Mouse (Mus musculus): ENCODE results near the gene Slc7a6os. TPM values are rescaled to one million over a fixed set of nuclear protein-coding genes. Genes with fewer than 3 reads are reported as not detected.

The Slc7a6os gene
- polyA plus RNA-seq, 1 experiment from 2014 or later, result 29.4 TPM

DNA sequence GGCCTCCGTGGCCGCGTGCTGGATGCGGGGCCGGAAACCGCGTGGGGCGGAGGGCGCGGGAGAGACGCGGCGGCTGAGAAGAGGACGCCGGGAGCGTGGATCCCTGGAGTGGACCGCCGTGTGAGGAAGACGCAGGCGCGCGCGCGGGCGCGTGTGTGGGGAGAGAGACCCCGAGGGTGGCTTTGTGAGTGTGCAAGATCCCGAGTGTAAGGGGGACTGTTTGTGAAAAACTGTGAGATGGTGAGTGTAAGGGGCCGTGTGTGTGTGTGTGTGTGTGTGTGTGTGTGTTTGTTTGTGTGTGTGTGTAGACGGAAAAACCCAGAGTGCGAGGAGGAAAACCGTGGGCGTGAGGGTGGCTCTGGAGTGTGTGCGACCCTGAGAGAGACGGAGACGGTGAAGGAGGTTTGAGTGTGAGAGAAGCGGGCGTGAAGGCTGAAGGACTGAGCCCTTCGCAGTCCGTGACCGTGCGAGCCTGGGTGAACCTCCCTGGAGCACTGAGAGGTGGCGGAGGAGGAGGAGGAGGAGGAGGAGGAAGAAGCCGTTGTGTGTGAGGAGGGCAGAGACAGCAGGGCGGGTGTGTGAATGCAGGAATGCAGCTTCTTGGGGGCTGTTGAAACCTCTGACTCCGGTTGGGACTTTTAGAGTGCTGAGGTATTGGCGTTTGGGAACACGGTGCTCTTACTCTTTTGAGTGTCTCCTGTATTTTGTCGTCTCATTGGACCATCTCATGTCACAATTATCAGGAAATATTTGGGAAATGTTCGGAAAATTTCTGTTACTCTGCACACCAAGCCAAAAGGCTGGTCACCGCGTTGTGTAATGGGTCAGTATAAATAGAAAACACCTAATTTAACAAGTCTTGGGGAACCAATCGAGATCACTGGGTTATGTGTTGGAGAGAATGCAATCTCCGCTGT, 41.5 kb downstream of the Slc7a6os start:
- peaks cover 3% of the 10 kb centered on the region; the same call in 1 of the 2 replicates for H3K36me3 ChIP-seq (ENCODE audit: control insufficient read depth, insufficient read depth, low read length)
- peak overlapping the region; percentile 62 for H3K4me3 ChIP-seq (ENCODE audit: low read depth, low read length)
- H3K9me3 ChIP-seq (ENCODE audit: control insufficient read depth, low read length), result no peaks in the 10 kb centered on the region
- no peaks in the 10 kb centered on the region for H3K27me3 ChIP-seq (replicated peaks; ENCODE audit: control insufficient read depth, insufficient read depth, low read length)
- ATAC-seq (ENCODE audit: low read depth), result peak; percentile 69
- 1% methylated on average over 44 of the region's 54 CpGs for WGBS
- no peaks in the 10 kb centered on the region for H3K4me1 ChIP-seq (ENCODE audit: control insufficient read depth, insufficient read depth, low read length)
- H3K9ac ChIP-seq (ENCODE audit: low read depth, low read length), result peak overlapping the region; percentile 82
- peak overlapping the region; percentile 83 for H3K27ac ChIP-seq (replicated peaks; ENCODE audit: low read depth, low read length)
- DNase-seq (ENCODE audit: low spot score), result peak; percentile 61
- peak overlapping the region; percentile 82 for H3K4me2 ChIP-seq (ENCODE audit: low read depth, low read length)

GRCm38 (mm10) chr8:106168356-106169016, 42.2 kb downstream of the Slc7a6os start, which contains the start of gene Slc7a6:
TSS of gene Slc7a6 (plus strand) at chr8:106168857.
- peak; percentile 89 for ATAC-seq (ENCODE audit: low read depth)
- no peaks in the 10 kb centered on the region for H3K9me3 ChIP-seq (ENCODE audit: control insufficient read depth, low read length)
- H3K4me2 ChIP-seq (ENCODE audit: low read depth, low read length), result peak within 1 kb of the TSS; percentile 82
- peak within 1 kb of the TSS; percentile 82 for H3K9ac ChIP-seq (ENCODE audit: low read depth, low read length)
- H3K27me3 ChIP-seq (replicated peaks; ENCODE audit: control insufficient read depth, insufficient read depth, low read length), result no peaks in the 10 kb centered on the region
- 0% methylated on average over 27 of the region's 59 CpGs for WGBS
- peak; percentile 81 for DNase-seq (ENCODE audit: low spot score)
- peaks cover 11% of the 10 kb centered on the region; the same call in 1 of the 2 replicates for H3K36me3 ChIP-seq (ENCODE audit: control insufficient read depth, insufficient read depth, low read length)
- H3K4me3 ChIP-seq (ENCODE audit: low read depth, low read length), result peak within 1 kb of the TSS; percentile 62
- H3K4me1 ChIP-seq (ENCODE audit: control insufficient read depth, insufficient read depth, low read length), result no peaks in the 10 kb centered on the region
- peak within 1 kb of the TSS; percentile 83 for H3K27ac ChIP-seq (replicated peaks; ENCODE audit: low read depth, low read length)

GRCm38 (mm10) chr8:106165460-106165859, 45.3 kb downstream of the Slc7a6os start:
- Histone ChIP-seq H3K27ac (replicated peaks; ENCODE audit: low read depth, low read length) (no peak overlapping the region), H3K27me3 (replicated peaks; ENCODE audit: control insufficient read depth, insufficient read depth, low read length) (no peaks in the 10 kb centered on the region), H3K4me1 (ENCODE audit: control insufficient read depth, insufficient read depth, low read length) (no peaks in the 10 kb centered on the region), H3K36me3 (ENCODE audit: control insufficient read depth, insufficient read depth, low read length) (peaks cover 37% of the 10 kb centered on the region), H3K9me3 (ENCODE audit: control insufficient read depth, low read length) (no peaks in the 10 kb centered on the region), H3K9ac (ENCODE audit: low read depth, low read length) (no peak overlapping the region), H3K4me2 (ENCODE audit: low read depth, low read length) (no peak overlapping the region), H3K4me3 (ENCODE audit: low read depth, low read length) (no peak overlapping the region)
- 47% methylated on average over 4 of the region's 4 CpGs for WGBS
- DNase-seq (ENCODE audit: low spot score) (peak; percentile 55), ATAC-seq (ENCODE audit: low read depth) (no peak)

DNA sequence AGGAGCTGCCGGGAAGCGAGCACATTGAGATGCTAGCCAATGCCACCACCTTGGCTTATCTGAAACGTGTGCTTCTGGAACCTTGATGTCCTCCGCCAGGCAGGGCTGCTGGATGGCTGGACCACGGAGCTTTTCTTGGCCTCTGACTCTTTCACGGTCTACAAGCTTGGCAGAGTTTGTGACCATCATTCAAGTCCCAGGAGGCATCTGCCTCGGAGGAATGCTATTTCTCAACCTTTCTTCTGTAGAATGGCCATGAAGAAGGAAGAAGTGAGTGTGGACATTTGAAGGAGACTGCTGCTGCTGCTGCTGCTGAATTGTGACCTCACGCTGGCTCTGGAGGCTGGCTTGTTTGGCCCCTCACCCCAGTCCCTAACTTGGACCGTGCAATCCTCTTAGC, 47.5 kb downstream of the Slc7a6os start:
- WGBS, result 89% methylated on average over 9 of the region's 9 CpGs
- Histone ChIP-seq H3K27ac (replicated peaks; ENCODE audit: low read depth, low read length) (no peak overlapping the region), H3K36me3 (ENCODE audit: control insufficient read depth, insufficient read depth, low read length) (peaks cover 42% of the 10 kb centered on the region), H3K4me1 (ENCODE audit: control insufficient read depth, insufficient read depth, low read length) (no peaks in the 10 kb centered on the region), H3K27me3 (replicated peaks; ENCODE audit: control insufficient read depth, insufficient read depth, low read length) (no peaks in the 10 kb centered on the region), H3K4me3 (ENCODE audit: low read depth, low read length) (no peak overlapping the region), H3K9ac (ENCODE audit: low read depth, low read length) (no peak overlapping the region), H3K9me3 (ENCODE audit: control insufficient read depth, low read length) (no peaks in the 10 kb centered on the region), H3K4me2 (ENCODE audit: low read depth, low read length) (no peak overlapping the region)
- DNase-seq (ENCODE audit: low spot score) (no peak), ATAC-seq (ENCODE audit: low read depth) (no peak)

DNA sequence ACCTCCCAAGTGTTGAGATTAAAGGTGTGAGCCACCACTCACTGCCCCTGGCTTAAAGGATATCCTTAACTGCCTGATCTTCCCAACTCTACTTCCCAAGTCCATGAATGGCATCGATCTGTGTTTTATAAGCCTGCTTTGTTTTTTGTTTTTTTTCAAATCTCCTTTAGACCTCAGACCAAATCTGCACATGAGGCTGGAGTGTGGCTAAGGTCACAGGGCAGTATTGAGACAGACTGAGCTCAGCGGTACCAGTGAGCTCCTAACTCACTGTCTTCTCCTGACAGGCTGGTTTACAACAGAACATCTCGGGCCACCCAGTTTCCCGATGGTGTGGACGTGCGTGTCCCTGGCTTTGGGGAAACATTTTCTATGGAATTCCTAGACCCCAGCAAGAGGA, 50.9 kb downstream of the Slc7a6os start:
- H3K9ac ChIP-seq (ENCODE audit: low read depth, low read length), result no peak overlapping the region
- no peaks in the 10 kb centered on the region for H3K27me3 ChIP-seq (replicated peaks; ENCODE audit: control insufficient read depth, insufficient read depth, low read length)
- H3K9me3 ChIP-seq (ENCODE audit: control insufficient read depth, low read length), result no peaks in the 10 kb centered on the region
- no peak for ATAC-seq (ENCODE audit: low read depth)
- no peaks in the 10 kb centered on the region for H3K4me1 ChIP-seq (ENCODE audit: control insufficient read depth, insufficient read depth, low read length)
- 91% methylated on average over 6 of the region's 6 CpGs for WGBS
- DNase-seq (ENCODE audit: low spot score), result no peak
- no peak overlapping the region for H3K27ac ChIP-seq (replicated peaks; ENCODE audit: low read depth, low read length)
- H3K36me3 ChIP-seq (ENCODE audit: control insufficient read depth, insufficient read depth, low read length), result peaks cover 61% of the 10 kb centered on the region
- no peak overlapping the region for H3K4me3 ChIP-seq (ENCODE audit: low read depth, low read length)
- no peak overlapping the region for H3K4me2 ChIP-seq (ENCODE audit: low read depth, low read length)

- ATAC-seq (ENCODE audit: low read depth) (no peak), DNase-seq (ENCODE audit: low spot score) (no peak)
- peaks cover 51% of the 10 kb centered on the region for H3K36me3 ChIP-seq (ENCODE audit: control insufficient read depth, insufficient read depth, low read length)
- no peak overlapping the region for H3K9ac ChIP-seq (ENCODE audit: low read depth, low read length)
- H3K4me3 ChIP-seq (ENCODE audit: low read depth, low read length), result no peak overlapping the region
- no peak overlapping the region for H3K27ac ChIP-seq (replicated peaks; ENCODE audit: low read depth, low read length)
- no peaks in the 10 kb centered on the region for H3K4me1 ChIP-seq (ENCODE audit: control insufficient read depth, insufficient read depth, low read length)
- no peak overlapping the region for H3K4me2 ChIP-seq (ENCODE audit: low read depth, low read length)
- no peaks in the 10 kb centered on the region for H3K9me3 ChIP-seq (ENCODE audit: control insufficient read depth, low read length)
- no peaks in the 10 kb centered on the region for H3K27me3 ChIP-seq (replicated peaks; ENCODE audit: control insufficient read depth, insufficient read depth, low read length)
- WGBS, result 89% methylated on average over 10 of the region's 10 CpGs
Observed at GRCm38 (mm10) chr8:106158381-106158780, 52.4 kb downstream of the Slc7a6os start.

GRCm38 (mm10) chr8:106157419-106157818, 53.3 kb downstream of the Slc7a6os start:
- peaks cover 41% of the 10 kb centered on the region for H3K36me3 ChIP-seq (ENCODE audit: control insufficient read depth, insufficient read depth, low read length)
- no peak overlapping the region for H3K9ac ChIP-seq (ENCODE audit: low read depth, low read length)
- H3K4me1 ChIP-seq (ENCODE audit: control insufficient read depth, insufficient read depth, low read length), result no peaks in the 10 kb centered on the region
- ATAC-seq (ENCODE audit: low read depth) (no peak), DNase-seq (ENCODE audit: low spot score) (no peak)
- no peak overlapping the region for H3K4me2 ChIP-seq (ENCODE audit: low read depth, low read length)
- WGBS, result 98% methylated on average over 1 of the region's 1 CpGs
- H3K27me3 ChIP-seq (replicated peaks; ENCODE audit: control insufficient read depth, insufficient read depth, low read length), result no peaks in the 10 kb centered on the region
- no peak overlapping the region for H3K27ac ChIP-seq (replicated peaks; ENCODE audit: low read depth, low read length)
- H3K9me3 ChIP-seq (ENCODE audit: control insufficient read depth, low read length), result no peaks in the 10 kb centered on the region
- H3K4me3 ChIP-seq (ENCODE audit: low read depth, low read length), result no peak overlapping the region

DNA sequence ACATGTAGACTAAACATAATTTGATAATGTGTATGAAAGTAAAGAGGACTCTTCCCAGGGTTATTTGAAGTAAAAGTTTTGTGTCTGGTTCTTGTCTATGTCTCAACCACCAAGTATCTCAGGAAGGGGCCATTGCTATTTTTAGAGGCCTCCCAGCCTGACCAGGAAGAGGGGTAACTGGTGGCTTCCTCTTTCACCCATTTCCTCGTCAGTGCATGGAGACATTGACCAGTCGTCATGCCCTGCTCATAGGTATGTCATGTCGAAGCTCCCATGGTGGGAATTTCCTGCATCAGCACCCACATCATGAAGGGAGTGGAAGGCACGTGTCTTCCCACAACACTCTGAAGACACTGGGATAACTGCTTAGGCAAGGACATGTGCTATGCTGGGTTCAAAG, 57.9 kb downstream of the Slc7a6os start:
- Histone ChIP-seq H3K4me1 (ENCODE audit: control insufficient read depth, insufficient read depth, low read length) (peaks cover 7% of the 10 kb centered on the region; the same call in 1 of the 2 replicates), H3K9me3 (ENCODE audit: control insufficient read depth, low read length) (no peaks in the 10 kb centered on the region), H3K4me2 (ENCODE audit: low read depth, low read length) (no peak overlapping the region), H3K9ac (ENCODE audit: low read depth, low read length) (no peak overlapping the region), H3K4me3 (ENCODE audit: low read depth, low read length) (no peak overlapping the region), H3K27ac (replicated peaks; ENCODE audit: low read depth, low read length) (no peak overlapping the region), H3K36me3 (ENCODE audit: control insufficient read depth, insufficient read depth, low read length) (peaks cover 20% of the 10 kb centered on the region), H3K27me3 (replicated peaks; ENCODE audit: control insufficient read depth, insufficient read depth, low read length) (no peaks in the 10 kb centered on the region)
- DNase-seq (ENCODE audit: low spot score), result no peak
- WGBS, result 77% methylated on average over 4 of the region's 4 CpGs
- ATAC-seq (ENCODE audit: low read depth), result no peak

All from embryonic facial prominence, embryonic 14.5 days (tissue).